Mouse (Mus musculus): ENCODE measurements around the gene Fam19a5. TPM values are rescaled to one million over a fixed set of nuclear protein-coding genes. Genes with fewer than 3 reads are reported as not detected.

Fam19a5 gene
- 98.1 and 110 TPM in 2 replicates for polyA plus RNA-seq (2012; rRNA removed)

DNA sequence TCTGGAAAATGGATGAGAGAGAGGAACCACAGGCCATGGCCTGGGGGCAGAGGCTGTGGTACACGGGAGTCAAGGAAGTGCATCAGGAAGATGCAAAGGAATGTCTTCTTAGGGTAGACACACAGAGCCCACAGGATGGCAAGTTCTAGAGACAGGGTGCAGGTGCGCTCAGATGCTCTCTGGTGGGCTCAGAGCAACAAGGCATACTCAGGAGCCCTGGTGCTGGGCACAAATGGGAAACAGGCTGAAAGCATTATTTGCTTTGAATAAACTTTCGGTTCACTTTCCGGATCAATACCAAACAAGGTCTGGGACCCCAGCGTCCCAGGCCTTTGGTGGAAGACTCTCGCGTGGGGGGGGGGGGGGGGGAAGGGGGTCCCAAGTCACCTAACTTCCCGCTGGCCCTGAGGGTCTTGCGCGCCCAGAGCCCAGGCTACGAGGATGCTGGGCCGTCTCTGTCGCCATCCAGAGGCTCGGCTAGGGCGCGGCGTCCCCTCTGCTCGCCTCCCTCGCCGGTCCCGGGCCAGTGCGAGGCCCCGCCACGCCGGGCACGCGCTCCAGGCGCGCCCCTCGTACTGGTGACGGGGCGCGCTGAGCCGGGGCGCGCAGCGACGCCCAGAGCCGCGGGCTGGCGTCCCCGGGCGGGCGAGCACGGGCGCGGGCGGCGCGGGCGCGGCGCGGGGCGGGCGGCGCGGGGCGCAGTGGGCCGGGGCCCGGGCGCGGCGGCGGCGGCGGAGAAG lies at the start of gene Fam19a5:
Gene Fam19a5, plus strand, starts transcription at position 701 of the 740 bp plus-strand sequence.
- peak in 1 of 2 experiments; percentile 61 for DNase-seq (ENCODE audit: extremely low spot score in 1 of 2, low spot score in 1 of 2)

DNA sequence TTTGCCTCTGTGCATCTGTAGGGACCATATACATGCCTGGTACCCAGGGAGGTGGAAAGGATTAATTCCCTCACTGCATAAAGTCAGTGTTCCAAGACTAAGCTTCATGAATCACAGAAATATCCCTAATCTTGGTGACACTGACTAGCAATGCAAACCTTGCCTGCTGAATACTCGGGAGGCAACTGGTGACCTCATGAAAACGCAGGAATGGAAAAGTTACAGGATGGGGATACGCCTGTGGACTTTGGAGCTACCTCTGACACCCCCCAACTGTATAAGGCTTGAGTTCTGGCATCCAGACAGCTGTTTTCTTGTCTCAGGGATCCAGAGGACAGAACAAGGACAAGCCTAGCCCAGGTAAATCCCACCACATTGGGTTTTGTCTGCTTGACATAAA lies 42.4 kb upstream of the Fam19a5 start:
- no peak for DNase-seq (ENCODE audit: extremely low spot score in 1 of 2, low spot score in 1 of 2)

DNA sequence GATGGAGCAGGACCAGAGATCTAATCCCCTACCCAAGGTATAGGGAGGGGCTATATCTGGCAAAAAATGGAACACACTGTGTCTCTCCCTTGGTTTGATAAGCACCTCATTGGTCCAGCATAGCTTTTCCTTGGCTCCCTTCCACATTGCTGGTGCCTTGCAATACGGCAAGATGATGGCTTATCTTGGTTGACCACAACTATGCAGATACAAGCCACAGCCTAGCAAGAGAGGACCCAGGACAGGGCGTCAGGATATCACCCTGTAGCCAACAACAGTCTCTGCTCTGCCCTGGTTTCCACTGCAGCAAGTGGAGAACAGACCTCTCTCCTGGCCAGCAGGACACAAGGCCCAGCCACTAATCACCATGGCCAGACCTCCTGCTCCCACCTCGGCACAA lies 36.8 kb upstream of the Fam19a5 start:
- DNase-seq (ENCODE audit: extremely low spot score in 1 of 2, low spot score in 1 of 2): no peak

DNA sequence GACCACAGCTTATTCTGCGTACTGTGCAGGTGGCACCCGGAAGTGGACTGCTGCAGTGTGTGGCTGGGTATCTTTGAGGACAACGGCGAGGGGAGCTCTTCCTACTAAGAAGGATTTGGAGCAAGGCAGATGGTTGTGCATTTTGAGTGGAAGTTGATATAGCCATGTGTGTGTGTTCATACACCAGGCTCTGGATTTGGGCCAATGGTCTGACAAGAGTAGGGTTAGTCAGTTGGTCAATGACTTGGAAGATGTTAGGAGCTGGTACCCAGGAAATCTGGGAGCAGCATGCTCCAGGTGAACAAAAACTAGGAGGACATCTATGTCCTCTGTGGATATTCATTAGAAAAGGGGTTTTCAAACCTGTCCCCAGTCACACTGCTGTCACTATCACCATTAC lies 33.2 kb upstream of the Fam19a5 start:
- no peak for DNase-seq (ENCODE audit: extremely low spot score in 1 of 2, low spot score in 1 of 2)

DNA sequence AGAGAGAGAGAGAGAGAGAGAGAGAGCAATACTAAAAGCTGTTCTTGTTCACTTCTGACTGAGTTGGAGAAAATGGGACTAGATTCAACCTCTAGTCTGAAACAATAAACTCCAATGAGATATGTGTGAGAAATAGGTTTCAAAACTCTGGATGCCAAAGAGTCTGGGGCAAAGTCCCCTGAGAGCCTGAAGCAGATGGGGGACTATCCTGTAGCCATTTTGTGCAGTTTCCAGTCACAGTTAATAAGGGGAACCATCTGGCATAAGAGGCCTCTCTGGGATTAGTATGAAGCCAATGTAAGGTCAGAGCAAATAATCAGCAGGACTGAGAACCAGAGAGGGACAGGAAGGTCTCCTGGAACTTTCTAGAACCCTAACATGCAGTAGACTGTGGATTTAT lies 25.9 kb upstream of the Fam19a5 start:
- no peak for DNase-seq (ENCODE audit: extremely low spot score in 1 of 2, low spot score in 1 of 2)

DNA sequence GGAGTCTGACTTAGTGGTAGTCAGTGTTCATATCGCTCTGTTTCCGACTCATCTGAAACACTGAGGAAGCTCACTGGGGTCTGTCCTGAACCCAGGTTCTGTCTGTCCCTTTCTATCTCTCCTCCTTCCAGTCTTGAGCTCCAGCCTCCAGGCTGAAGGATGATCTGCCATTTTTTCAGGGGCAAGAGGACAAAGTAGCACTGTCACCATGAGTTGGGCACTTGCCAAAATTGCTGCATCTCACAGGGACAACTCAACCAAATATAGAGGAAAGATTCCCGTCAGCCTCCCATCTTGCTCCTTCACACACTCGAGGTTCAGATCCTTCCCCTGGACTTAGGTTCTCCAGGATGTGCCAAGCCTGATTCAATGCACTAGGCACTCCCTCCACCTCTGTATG lies 14.8 kb upstream of the Fam19a5 start:
- no peak for DNase-seq (ENCODE audit: extremely low spot score in 1 of 2, low spot score in 1 of 2)

DNA sequence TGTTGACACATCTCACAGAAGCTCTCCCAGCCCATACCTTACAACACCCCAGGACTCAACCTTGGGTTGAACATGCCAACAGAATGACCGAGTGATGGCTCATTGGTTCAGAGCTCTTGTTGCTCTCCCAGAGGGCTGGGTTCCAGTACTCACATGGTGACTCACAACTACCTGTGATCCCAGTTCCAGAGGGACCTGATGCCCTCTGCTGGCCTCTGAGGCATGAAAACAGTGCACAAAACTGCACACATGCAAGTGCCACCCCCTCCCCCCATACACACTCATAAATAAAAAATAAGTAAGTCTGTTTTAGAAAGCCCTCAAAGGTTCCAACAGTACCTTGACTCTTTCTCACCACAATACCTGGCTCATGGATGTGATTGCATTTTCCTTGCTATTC lies 2.4 kb upstream of the Fam19a5 start:
- no peak for DNase-seq (ENCODE audit: extremely low spot score in 1 of 2, low spot score in 1 of 2)

DNA sequence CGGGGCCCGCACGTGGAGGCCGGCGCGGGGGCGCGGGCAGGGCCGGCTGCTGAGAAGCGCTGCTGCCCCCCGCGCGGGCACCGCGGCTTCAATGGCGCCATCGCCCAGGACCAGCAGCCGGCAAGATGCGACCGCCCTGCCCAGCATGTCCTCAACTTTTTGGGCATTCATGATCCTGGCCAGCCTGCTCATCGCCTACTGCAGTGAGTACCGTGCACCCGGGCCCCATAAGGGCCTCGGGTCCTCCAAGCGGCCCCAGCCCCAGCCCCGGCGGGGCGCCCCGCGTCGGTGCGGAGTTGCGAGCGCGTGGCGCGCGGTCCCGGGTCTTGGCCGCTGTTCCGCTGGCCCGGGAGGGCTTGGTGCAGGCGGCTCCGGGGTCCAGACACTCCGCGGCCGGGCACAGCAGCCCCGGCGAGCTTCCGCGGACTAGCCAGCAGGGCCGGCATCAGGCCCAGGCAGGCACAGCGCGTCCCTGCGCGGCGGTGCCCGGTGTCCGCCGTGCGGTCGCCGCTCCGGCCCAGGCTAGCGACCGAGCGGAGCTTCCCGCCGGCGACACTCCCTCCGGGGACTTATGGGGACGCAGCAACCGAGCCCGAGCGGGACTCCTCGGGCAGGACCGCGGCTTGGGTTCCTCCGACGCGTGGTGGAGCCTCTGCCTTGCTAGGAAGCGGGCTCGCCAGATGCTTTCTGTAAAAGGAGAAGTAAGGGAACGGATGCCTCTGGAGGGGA lies 466 bp downstream of the Fam19a5 start:
- DNase-seq (ENCODE audit: extremely low spot score in 1 of 2, low spot score in 1 of 2): peak in 1 of 2 experiments; percentile 47

DNA sequence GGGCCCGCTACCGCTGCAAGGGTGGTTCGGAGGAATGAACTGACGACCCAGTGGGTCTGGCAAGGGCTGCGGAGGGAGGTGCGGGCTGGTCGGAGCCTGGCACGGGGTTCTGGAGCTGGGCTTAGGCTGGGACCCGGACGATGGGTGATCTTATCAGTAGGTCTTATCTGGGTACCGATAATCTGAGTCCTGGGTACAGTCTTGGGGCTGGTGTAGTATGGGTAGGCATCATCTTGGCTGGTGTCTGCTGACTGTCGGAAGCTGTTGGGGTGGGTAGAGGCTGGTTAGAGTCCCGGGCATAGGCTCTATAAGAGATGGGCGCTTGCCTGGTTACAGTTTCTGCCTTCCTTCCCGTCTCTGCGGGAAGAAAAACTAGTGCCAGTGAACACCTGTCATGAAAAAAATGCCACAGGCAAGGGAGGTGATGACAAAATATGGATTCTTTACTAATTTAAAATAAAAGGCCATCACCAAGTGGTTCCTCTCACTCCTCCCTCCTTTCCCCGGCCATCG lies 1.1 kb downstream of the Fam19a5 start:
- DNase-seq (ENCODE audit: extremely low spot score in 1 of 2, low spot score in 1 of 2): no peak

DNA sequence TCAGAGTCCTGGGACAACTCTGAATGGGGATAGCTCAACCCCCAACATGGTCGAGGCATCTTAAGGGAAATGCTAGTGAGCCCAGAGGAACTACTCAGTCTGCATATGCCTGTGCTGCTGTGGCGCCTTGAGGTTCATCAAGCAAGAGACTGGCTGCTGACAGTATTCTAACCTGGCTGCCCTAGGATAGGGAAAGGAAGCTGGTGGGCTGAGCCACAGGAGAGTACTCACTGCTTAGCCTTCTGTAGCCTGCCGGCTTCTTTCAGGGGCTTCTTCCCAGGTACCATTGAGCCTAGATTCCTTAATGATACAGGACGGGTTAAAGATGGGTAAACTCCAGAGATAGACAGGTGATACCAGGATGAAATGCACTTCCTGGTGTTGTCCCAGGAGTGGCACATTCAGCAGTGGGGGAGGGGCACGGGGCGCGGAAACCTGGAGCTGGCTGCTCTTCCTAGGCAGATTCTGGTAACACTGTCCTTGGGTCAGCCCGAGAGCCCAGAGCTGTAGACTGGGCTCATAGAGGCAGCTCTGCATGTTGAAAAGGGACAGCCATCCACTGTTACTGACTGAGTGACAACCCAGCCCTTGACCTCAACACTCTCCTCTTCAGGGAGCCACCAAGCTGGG lies 1.7 kb downstream of the Fam19a5 start:
- no peak for DNase-seq (ENCODE audit: extremely low spot score in 1 of 2, low spot score in 1 of 2)

DNA sequence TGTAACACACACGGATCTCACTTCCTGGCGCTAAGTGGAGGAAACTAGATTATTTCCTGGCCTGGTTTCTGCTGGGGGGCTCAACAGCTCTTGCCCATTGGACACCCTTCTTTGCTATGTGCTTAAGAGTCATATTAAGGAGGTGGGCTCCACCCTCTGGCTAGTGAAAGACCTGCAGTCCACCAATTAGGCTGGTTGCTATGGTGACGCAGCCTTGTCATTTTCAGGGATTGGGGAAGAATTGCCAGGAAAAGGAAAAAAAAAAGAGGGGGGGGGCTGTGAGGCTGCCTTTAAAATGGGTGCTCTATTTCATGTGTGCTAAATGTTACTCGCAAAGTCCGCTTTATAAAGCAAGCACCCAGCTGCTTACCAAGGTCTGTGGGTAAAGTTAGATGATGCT lies 2.9 kb downstream of the Fam19a5 start:
- DNase-seq (ENCODE audit: extremely low spot score in 1 of 2, low spot score in 1 of 2): peak; percentile 60 to 79

DNA sequence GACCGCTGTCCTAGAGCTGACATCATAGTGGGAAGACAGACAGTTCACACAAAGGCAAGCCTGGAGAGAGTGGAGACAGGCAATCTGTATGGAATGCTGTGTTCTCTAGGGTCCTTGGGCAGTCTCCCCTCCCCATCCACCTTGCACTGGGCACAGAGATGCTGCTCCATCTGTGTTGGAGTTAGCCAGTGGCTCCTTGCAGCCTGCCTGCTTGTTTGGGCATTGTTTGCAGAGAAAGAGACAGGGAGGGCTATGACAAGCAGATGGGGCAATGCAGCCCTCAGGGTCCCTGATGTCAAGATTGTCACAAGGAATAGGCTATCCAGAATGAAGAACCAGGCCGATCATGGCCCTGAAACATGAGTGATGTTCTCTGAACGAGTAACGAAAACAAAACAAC lies 5.6 kb downstream of the Fam19a5 start:
- no peak for DNase-seq (ENCODE audit: extremely low spot score in 1 of 2, low spot score in 1 of 2)

DNA sequence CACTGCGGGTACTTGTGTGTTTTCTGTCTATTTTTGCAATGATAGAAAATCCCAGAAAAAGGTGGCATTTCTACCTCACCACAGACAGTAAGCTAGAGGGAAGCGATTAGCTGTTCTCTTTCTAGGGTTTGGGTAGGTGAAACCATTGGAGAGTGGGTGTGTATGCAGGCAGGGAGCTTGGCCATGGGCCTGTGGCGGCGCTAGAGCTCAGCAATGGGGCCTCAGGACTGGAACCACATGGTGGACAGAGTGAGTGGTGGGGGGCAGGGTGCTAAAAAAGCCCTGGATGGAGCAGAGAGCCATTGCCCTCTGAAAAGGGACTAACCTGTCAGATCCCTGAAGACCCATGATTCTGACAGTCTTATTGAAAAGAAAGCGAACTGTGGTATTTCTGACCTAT lies 6.7 kb downstream of the Fam19a5 start:
- DNase-seq (ENCODE audit: extremely low spot score in 1 of 2, low spot score in 1 of 2): no peak

DNA sequence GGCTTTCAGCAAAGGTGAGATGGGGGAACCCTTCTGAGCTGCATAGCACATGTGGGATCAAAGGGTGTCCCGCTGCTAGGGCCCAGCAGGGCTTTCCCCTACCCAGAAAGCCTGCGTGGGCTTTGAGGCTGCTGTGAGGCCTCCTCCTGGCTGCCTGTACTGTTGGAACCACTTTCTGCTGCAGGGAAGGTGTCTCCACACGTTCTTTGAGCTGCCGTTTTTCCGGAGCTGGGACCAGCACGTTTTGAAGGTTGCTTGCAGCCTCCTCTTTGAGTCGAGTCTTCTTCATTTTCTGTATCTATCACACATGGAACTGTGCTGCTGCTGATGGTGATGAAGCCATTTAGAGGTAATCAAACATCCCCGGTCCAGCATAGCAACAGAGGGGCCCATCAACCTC lies 7.5 kb downstream of the Fam19a5 start:
- peak in 1 of 2 experiments; percentile 39 for DNase-seq (ENCODE audit: extremely low spot score in 1 of 2, low spot score in 1 of 2)

DNA sequence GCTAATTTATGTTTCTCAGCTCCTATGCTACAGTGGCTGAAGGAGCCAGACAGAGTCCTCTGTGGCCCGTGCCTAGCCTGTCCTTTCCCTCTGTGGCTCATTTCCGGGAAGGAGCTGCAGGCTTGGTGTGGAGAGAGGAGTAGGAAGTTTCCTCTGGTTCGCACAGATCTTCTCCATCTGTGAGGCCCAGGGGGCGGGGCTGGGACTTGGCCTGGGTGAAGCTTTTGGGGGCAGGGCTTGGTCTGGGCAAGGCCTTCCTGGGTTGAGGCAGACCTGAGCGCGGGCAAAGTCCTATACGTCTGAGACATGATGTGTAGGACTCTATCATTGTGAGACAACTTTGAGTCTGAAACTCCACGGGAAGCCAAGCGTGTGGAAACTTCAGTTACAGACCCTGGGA lies 11.7 kb downstream of the Fam19a5 start:
- no peak for DNase-seq (ENCODE audit: extremely low spot score in 1 of 2, low spot score in 1 of 2)

DNA sequence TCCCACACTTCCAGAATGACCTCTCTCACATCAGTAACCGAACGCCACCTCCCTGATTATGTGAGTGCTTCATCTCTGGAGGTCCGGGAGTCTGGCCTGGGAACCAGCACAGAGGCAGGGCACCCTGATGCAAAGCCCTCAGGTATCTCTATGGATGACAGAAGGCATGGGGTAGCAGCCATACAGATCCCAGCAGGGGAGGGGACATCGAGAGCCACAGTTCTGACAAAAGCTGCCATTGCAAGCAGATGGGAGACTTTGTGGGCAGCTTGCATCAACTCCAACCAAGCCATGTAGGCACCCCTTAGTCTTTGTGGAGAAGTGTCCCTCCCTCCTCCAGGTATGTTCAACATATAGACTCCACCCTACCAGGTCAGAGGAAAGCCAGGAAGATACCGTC lies 20.2 kb downstream of the Fam19a5 start:
- no peak for DNase-seq (ENCODE audit: extremely low spot score in 1 of 2, low spot score in 1 of 2)

DNA sequence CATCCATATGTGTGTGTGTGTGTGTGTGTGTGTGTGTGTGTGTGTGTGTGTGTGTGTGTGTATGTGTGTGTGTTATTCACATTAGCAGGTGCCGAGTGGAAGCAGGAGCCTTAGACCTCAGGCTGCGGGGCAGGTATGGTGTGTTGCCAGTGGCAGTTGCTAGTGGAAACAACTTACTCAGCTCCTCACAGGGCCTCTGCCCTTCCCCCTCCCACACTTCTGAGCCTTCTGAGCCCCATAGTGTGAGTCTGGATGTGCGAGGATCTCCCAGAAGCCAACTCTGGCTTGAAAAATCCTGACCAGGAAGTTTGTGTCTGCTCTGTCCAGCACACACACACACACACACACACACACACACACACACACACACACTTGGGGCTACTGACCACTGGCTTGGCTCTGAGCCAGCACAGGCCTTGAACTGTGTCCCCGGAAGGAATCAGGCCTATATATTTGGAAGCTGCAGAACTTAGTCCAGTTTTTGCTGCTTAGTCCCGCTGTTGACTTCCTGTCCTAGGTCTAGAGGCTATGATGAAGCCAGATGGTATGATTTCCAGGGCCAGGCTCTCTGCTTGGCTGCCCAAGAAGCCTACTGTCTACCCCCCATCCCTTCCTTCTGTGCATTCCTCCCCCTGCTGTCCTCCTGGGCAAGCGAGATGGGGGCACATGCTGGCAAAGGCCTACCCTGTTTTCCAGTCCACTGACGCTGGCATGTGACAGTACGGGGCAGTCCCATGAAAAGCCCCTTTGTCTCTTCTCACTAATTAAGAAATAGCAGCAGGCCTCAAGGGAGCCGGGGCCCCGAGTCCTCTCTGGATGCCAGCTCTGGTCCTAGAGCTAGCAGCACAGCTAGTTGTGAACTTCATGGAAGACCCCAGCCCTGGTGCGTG lies 22.2 kb downstream of the Fam19a5 start:
- DNase-seq (ENCODE audit: extremely low spot score in 1 of 2, low spot score in 1 of 2): peak in 1 of 2 experiments; percentile 55

DNA sequence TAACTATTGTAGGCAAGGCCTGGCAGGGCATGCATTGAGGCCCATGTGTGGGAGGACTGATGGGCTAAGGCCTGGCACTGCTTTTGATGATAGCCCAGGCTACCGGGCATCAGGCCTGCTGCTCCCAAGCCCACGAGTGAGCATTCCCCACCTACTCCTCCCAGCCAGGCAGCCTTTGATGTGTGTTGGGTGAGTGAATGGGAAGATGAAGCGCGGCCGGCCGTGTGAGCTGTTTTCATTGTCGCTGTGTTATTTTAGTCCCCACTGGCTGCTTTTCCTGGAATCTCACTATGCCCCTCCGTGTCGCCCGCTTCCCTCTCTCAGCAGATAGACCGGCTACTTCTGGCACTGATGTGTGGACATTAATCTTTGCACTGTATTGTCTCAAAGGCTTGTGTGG lies 26.1 kb downstream of the Fam19a5 start:
- no peak for DNase-seq (ENCODE audit: extremely low spot score in 1 of 2, low spot score in 1 of 2)

DNA sequence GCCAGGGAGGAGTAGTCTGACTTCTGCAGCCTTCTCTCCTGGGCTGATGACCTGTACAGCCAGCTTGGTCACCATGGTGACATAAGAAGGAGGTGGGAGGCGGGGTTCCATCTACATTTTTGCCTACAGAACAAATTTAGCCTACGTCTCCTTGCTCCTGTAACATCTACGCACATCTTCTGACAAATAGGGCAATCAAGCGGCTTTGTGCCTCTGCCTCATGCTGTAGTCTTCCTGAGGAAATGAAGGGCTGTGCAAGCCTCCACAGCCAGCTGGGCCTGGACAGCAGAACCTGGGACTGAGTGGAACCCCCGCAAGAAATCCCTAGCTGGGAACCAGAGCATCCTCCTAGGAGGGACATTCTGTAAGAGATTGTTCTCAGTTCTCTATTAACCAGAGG lies 35.8 kb downstream of the Fam19a5 start:
- DNase-seq (ENCODE audit: extremely low spot score in 1 of 2, low spot score in 1 of 2): peak in 1 of 2 experiments; percentile 31

DNA sequence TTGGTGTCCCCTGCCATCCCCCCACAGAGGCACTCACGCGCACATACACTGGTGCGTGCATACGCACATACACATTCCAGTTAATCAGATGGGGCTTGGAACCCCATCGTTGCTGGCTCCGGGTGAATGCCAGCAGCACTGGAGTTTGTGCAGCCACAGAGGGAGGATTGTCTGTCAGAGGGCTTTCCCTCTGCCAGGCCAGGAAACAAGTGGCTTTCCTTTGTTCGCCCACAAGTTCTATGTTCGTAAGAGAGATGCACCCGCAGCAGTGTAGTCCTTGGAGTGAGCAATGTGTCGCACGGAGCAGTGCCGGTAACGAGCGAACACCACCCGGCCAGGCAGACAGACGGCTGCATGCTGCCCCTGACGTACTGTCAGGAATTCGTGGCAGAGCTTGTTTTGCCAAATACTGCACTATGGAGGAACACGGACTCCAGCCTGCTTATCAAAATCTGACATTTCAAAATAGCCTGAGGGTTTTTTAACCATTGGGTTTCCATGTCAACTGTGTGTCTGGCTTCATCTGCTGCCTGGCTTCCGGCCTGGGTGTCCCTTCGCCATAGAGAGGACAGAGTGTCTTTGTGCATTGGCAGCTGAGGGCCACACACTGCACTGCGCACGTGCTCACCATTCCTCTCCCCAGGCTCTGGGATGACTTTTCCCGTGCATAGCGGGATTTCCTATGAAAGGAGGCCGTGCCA lies 40.0 kb downstream of the Fam19a5 start:
- DNase-seq (ENCODE audit: extremely low spot score in 1 of 2, low spot score in 1 of 2): peak in 1 of 2 experiments; percentile 31

Data from frontal cortex, adult 2 months (tissue).